Mouse (Mus musculus): Measurements from ENCODE around the gene Lig4. TPM values are rescaled to one million over a fixed set of nuclear protein-coding genes. Genes with fewer than 3 reads are reported as not detected.

Gene Lig4
- polyA plus RNA-seq, 1 experiment from 2014 or later = 10.4 TPM

Other genes with a start within 250 kb of the Lig4 start
- 5.2 and 6.6 TPM in 2 replicates for gene Fam155a, start 206.5 kb downstream of the Lig4 start, polyA plus RNA-seq (2016; fragmentation: Nextera tagmentation; extraction: Ambion mirVana)
- gene Gm10217, start 113.4 kb downstream of the Lig4 start, polyA plus RNA-seq (2016; fragmentation: Nextera tagmentation; extraction: Ambion mirVana) = not detected in 2 replicates
- gene Abhd13, start within 50 bp of the Lig4 start, polyA plus RNA-seq (2016; fragmentation: Nextera tagmentation; extraction: Ambion mirVana) = 20.9 and 21.2 TPM in 2 replicates
- gene Tnfsf13b, start 28.8 kb upstream of the Lig4 start, polyA plus RNA-seq (2016; fragmentation: Nextera tagmentation; extraction: Ambion mirVana) = 0.18 and 0.23 TPM in 2 replicates
- gene Myo16, start 176.2 kb upstream of the Lig4 start, polyA plus RNA-seq (2016; fragmentation: Nextera tagmentation; extraction: Ambion mirVana) = 1.8 TPM in 2 replicates

Data from forebrain, embryonic 12.5 days (tissue).